Mouse (Mus musculus): Measurements from ENCODE around the gene Serpina3c.

The Serpina3c gene

GRCm38 (mm10) chr12:104153656-104154055, at the start of gene Serpina3c:
Gene Serpina3c, minus strand, starts transcription at chr12:104153870.
- DNase-seq = no peak

- no peak for DNase-seq
These were observed 37.2 kb upstream of the Serpina3c start for GRCm38 (mm10) chr12:104190852-104191251.

- no peak for DNase-seq
These were observed 35.6 kb upstream of the Serpina3c start for GRCm38 (mm10) chr12:104189246-104189645.

- no peak for DNase-seq
These were observed 32.4 kb upstream of the Serpina3c start for GRCm38 (mm10) chr12:104186041-104186581.

- DNase-seq = no peak
These were observed 31.4 kb upstream of the Serpina3c start for GRCm38 (mm10) chr12:104185046-104185445.

GRCm38 (mm10) chr12:104178987-104179386, 25.3 kb upstream of the Serpina3c start:
- no peak for DNase-seq

GRCm38 (mm10) chr12:104178577-104178976, 24.9 kb upstream of the Serpina3c start:
- no peak for DNase-seq

GRCm38 (mm10) chr12:104175636-104176035, 22.0 kb upstream of the Serpina3c start:
- DNase-seq = no peak

- no peak for DNase-seq
These were observed 21.1 kb upstream of the Serpina3c start for GRCm38 (mm10) chr12:104174747-104175146.

GRCm38 (mm10) chr12:104153041-104153645, 527 bp downstream of the Serpina3c start:
- DNase-seq = no peak

GRCm38 (mm10) chr12:104151989-104152388, 1.7 kb downstream of the Serpina3c start:
- DNase-seq = no peak

GRCm38 (mm10) chr12:104145571-104145970, 8.1 kb downstream of the Serpina3c start:
- no peak for DNase-seq

- no peak for DNase-seq
These were observed 10.4 kb downstream of the Serpina3c start for GRCm38 (mm10) chr12:104143286-104143685.

- DNase-seq = no peak
These were observed 11.2 kb downstream of the Serpina3c start for GRCm38 (mm10) chr12:104142427-104142826.

GRCm38 (mm10) chr12:104141506-104141905, 12.2 kb downstream of the Serpina3c start:
- no peak for DNase-seq

- no peak for DNase-seq
These were observed 13.0 kb downstream of the Serpina3c start for GRCm38 (mm10) chr12:104140543-104141103.

- DNase-seq = no peak
These were observed 15.5 kb downstream of the Serpina3c start for GRCm38 (mm10) chr12:104138216-104138615.

- DNase-seq = no peak
These were observed 22.6 kb downstream of the Serpina3c start for GRCm38 (mm10) chr12:104131041-104131440.

- DNase-seq = no peak
These were observed 26.0 kb downstream of the Serpina3c start, which contains the start of gene Serpina3b for GRCm38 (mm10) chr12:104127696-104128095. Gene Serpina3b, plus strand, starts transcription at chr12:104127996.

GRCm38 (mm10) chr12:104125021-104125560, 28.6 kb downstream of the Serpina3c start:
- no peak for DNase-seq

GRCm38 (mm10) chr12:104123996-104124395, 29.7 kb downstream of the Serpina3c start:
- no peak for DNase-seq

GRCm38 (mm10) chr12:104123097-104123496, 30.6 kb downstream of the Serpina3c start:
- DNase-seq = no peak

- no peak for DNase-seq
These were observed 38.6 kb downstream of the Serpina3c start for GRCm38 (mm10) chr12:104114921-104115579.
